In genomic region chr10:85502656-85503055, GRCm38 (mm10) we compare ENCODE assay signal across 28 mouse cellular contexts.
A peak's percentile ranks its signal among the peaks of the same experiment; 100 is the strongest.
DNase-seq lines count a peak whose midpoint lies in the region; ATAC-seq and TF ChIP-seq lines count a peak whose summit lies in the region.
"Had no signal": no experiment of that assay in that cellular context is flagged by ENCODE, and none has a peak within 500 bp of the region (broad histone marks: within the 10 kb centered on the region; RNA-seq: fewer than 3 reads in every experiment).

No protein-coding gene starts in this region.

- no peak overlapping the region for H3K4me3 ChIP-seq in forebrain, postnatal 0 days (ENCODE audit: low read depth, low read length)
- no peak overlapping the region for H3K4me3 ChIP-seq in forebrain, embryonic 15.5 days
- no peak overlapping the region for H3K4me3 ChIP-seq in liver, postnatal 0 days (ENCODE audit: low read depth, low read length)
- H3K4me3 ChIP-seq in liver, embryonic 12.5 days: no peak overlapping the region
- peak overlapping the region; percentile 20 for H3K4me3 ChIP-seq in megakaryocyte, embryonic 14.5 days (replicated peaks)
- H3K4me3 ChIP-seq: embryonic facial prominence, embryonic 13.5 days; forebrain, embryonic 10.5 days; heart, embryonic 12.5 days; limb, embryonic 13.5 days; midbrain, embryonic 13.5 days; neural tube, embryonic 15.5 days had no signal

- no peak overlapping the region for H3K9ac ChIP-seq in forebrain, postnatal 0 days
- no peak overlapping the region for H3K9ac ChIP-seq in forebrain, embryonic 15.5 days (replicated peaks)
- H3K9ac ChIP-seq in liver, postnatal 0 days (replicated peaks): no peak overlapping the region
- no peak overlapping the region for H3K9ac ChIP-seq in liver, embryonic 12.5 days
- H3K9ac ChIP-seq: embryonic facial prominence, embryonic 13.5 days; heart, embryonic 12.5 days; hindbrain, embryonic 14.5 days; limb, embryonic 13.5 days; midbrain, embryonic 13.5 days; neural tube, embryonic 15.5 days had no signal

- H3K4me2 ChIP-seq in forebrain, postnatal 0 days (ENCODE audit: low read depth): no peak overlapping the region
- no peak overlapping the region for H3K4me2 ChIP-seq in forebrain, embryonic 15.5 days (replicated peaks)
- H3K4me2 ChIP-seq in liver, postnatal 0 days (ENCODE audit: low read depth, low read length): 0 out of 2 replicates have a peak overlapping the region, but pooled peaks have one; percentile 7
- H3K4me2 ChIP-seq in liver, embryonic 12.5 days: no peak overlapping the region
- H3K4me2 ChIP-seq: embryonic facial prominence, embryonic 13.5 days; heart, embryonic 12.5 days; hindbrain, embryonic 14.5 days; limb, embryonic 13.5 days; liver, embryonic 11.5 days; midbrain, embryonic 13.5 days; neural tube, embryonic 15.5 days had no signal

- H3K9me3 ChIP-seq in forebrain, postnatal 0 days (ENCODE audit: low read length): no peaks in the 10 kb centered on the region
- no peaks in the 10 kb centered on the region for H3K9me3 ChIP-seq in forebrain, embryonic 15.5 days
- no peaks in the 10 kb centered on the region for H3K9me3 ChIP-seq in liver, postnatal 0 days (ENCODE audit: low read length)
- H3K9me3 ChIP-seq in liver, embryonic 12.5 days (replicated peaks): no peaks in the 10 kb centered on the region
- H3K9me3 ChIP-seq in megakaryocyte, embryonic 14.5 days: no peaks in the 10 kb centered on the region
- H3K9me3 ChIP-seq: embryonic facial prominence, embryonic 13.5 days; forebrain, embryonic 10.5 days; limb, embryonic 13.5 days; midbrain, embryonic 13.5 days; neural tube, embryonic 15.5 days had no signal

- TF ChIP-seq CTCF in forebrain, postnatal 0 days (IDR thresholded peaks at IDR 0.05; ENCODE audit: low read depth): no peak
- TF ChIP-seq CTCF in liver, postnatal 0 days (IDR thresholded peaks at IDR 0.05; ENCODE audit: low read depth): no peak

- no peaks in the 10 kb centered on the region for H3K36me3 ChIP-seq in forebrain, postnatal 0 days (ENCODE audit: insufficient read depth)
- no peaks in the 10 kb centered on the region for H3K36me3 ChIP-seq in forebrain, embryonic 15.5 days
- H3K36me3 ChIP-seq in liver, postnatal 0 days (replicated peaks; ENCODE audit: insufficient read depth, low read length): no peaks in the 10 kb centered on the region
- H3K36me3 ChIP-seq in liver, embryonic 12.5 days: no peaks in the 10 kb centered on the region
- H3K36me3 ChIP-seq in megakaryocyte, embryonic 14.5 days (replicated peaks; ENCODE audit: low read length): no peaks in the 10 kb centered on the region
- H3K36me3 ChIP-seq: embryonic facial prominence, embryonic 13.5 days; forebrain, embryonic 10.5 days; G1E; heart, embryonic 12.5 days; limb, embryonic 13.5 days; midbrain, embryonic 13.5 days; neural tube, embryonic 15.5 days had no signal

- H3K27ac ChIP-seq in forebrain, postnatal 0 days (ENCODE audit: low read depth, low read length): no peak overlapping the region
- no peak overlapping the region for H3K27ac ChIP-seq in forebrain, embryonic 15.5 days (replicated peaks)
- no peak overlapping the region for H3K27ac ChIP-seq in liver, postnatal 0 days (ENCODE audit: low read depth)
- H3K27ac ChIP-seq in liver, embryonic 12.5 days: no peak overlapping the region
- H3K27ac ChIP-seq: forebrain, embryonic 10.5 days; hindbrain, embryonic 14.5 days; midbrain, embryonic 13.5 days; neural tube, embryonic 15.5 days had no signal

- no peak for DNase-seq in forebrain, postnatal 0 days
- no peak for DNase-seq in liver, postnatal 0 days
- no peak for DNase-seq in adrenal gland, adult 8-10 months
- no peak for DNase-seq in frontal cortex, adult 2 months (ENCODE audit: extremely low spot score in 1 of 2, low spot score in 1 of 2)
- no peak for DNase-seq in kidney, adult 11 months
- DNase-seq: adrenal gland, postnatal 25 days; cerebellum, adult 11-12 months; cerebellum, adult 9-11 months; gastrocnemius, postnatal 25 days; kidney, adult 2 months; kidney, postnatal 25 days; retina, postnatal 1 day; right cerebral cortex, postnatal 14 days; thymus, adult 18-20 months; thymus, postnatal 25 days had no signal

- no peaks in the 10 kb centered on the region for H3K4me1 ChIP-seq in forebrain, postnatal 0 days (ENCODE audit: insufficient read depth)
- no peaks in the 10 kb centered on the region for H3K4me1 ChIP-seq in forebrain, embryonic 15.5 days
- H3K4me1 ChIP-seq in liver, postnatal 0 days (ENCODE audit: insufficient read depth): no peaks in the 10 kb centered on the region
- no peaks in the 10 kb centered on the region for H3K4me1 ChIP-seq in liver, embryonic 12.5 days
- peaks cover 8% of the 10 kb centered on the region for H3K4me1 ChIP-seq in megakaryocyte, embryonic 14.5 days
- H3K4me1 ChIP-seq: heart, embryonic 12.5 days; midbrain, embryonic 13.5 days had no signal

- WGBS in forebrain, postnatal 0 days: 64% methylated on average over 9 of the region's 9 CpGs
- 69% methylated on average over 9 of the region's 9 CpGs for WGBS in forebrain, embryonic 15.5 days
- WGBS in liver, postnatal 0 days (ENCODE audit: insufficient replicate concordance): 57% methylated on average over 9 of the region's 9 CpGs
- 56% methylated on average over 9 of the region's 9 CpGs for WGBS in liver, embryonic 12.5 days (ENCODE audit: insufficient replicate concordance)

- ATAC-seq in forebrain, postnatal 0 days: peak; percentile 54; the same call in 1 of the 2 replicates
- no peak for ATAC-seq in forebrain, embryonic 15.5 days (replicated peaks)
- no peak for ATAC-seq in liver, postnatal 0 days
- no peak for ATAC-seq in liver, embryonic 12.5 days
- ATAC-seq: forebrain, embryonic 16.5 days; midbrain, embryonic 13.5 days had no signal

- TF ChIP-seq EP300 in liver, postnatal 0 days (IDR thresholded peaks at IDR 0.05; ENCODE audit: low read depth): no peak

- no peaks in the 10 kb centered on the region for H3K27me3 ChIP-seq in forebrain, postnatal 0 days (ENCODE audit: insufficient read depth, low read length)
- H3K27me3 ChIP-seq in forebrain, embryonic 15.5 days: no peaks in the 10 kb centered on the region
- no peaks in the 10 kb centered on the region for H3K27me3 ChIP-seq in liver, postnatal 0 days (ENCODE audit: insufficient read depth, low read length)
- no peaks in the 10 kb centered on the region for H3K27me3 ChIP-seq in liver, embryonic 12.5 days (replicated peaks)
- H3K27me3 ChIP-seq in megakaryocyte, embryonic 14.5 days (replicated peaks): no peaks in the 10 kb centered on the region
- H3K27me3 ChIP-seq: embryonic facial prominence, embryonic 13.5 days; heart, embryonic 12.5 days; limb, embryonic 13.5 days; midbrain, embryonic 13.5 days; neural tube, embryonic 15.5 days had no signal
